Mouse (Mus musculus) embryo, embryonic 10 days (tissue): ENCODE measurements at regions not wholly inside any gene's neighbourhood (a gene's known extent, or its start where the extent isn't known, plus 50 kb on each side); places are given as distances from the start of the nearest gene placed in this dataset.

Experiments used
- DNase-seq: peaks from one replicate; pipeline ENCODE4 v3.0.0-alpha.2; 2015; ENCODE audit warnings: low spot score

DNA sequence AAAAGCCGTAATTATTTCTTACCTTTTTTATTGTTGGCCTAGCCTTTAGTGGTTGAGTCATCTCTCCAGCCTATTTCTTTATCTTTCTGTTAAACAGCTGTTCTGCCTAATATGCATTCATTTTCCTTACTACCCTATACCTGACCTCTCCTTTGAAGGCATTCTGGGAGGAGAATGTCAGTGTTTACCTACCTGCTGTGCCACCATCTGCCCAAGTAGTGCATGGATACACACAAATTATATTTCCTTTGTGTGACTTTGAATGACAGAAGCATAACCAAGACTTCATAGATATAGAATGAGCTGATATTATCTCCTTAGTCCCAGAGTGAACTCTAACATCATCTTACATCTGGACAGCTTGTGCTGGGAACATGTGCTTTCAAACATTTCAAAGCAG, 293.5 kb upstream of the Tom1l1 start:
- no peak for DNase-seq

DNA sequence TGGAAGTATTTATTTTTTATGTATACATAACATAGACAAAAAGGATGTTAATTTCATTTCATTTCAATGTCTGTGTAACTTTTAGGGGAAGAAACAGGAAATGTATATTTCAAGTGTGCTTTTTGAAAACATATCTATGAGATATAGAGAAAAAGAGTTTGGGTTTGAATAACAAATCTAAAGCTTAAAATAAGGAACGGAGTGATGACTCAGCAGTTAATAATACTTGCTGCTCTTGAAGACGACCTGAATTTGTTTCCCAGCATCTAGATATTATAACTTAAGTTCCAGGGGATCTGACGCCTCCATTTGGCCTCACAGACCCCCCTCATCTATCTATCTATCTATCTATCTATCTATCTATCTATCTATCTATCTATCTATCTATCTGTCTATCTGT, 290.1 kb upstream of the Tom1l1 start:
- DNase-seq = no peak

- no peak for DNase-seq
These were observed 252.9 kb upstream of the Tom1l1 start for GRCm38 (mm10) chr11:90941076-90941475.

DNA sequence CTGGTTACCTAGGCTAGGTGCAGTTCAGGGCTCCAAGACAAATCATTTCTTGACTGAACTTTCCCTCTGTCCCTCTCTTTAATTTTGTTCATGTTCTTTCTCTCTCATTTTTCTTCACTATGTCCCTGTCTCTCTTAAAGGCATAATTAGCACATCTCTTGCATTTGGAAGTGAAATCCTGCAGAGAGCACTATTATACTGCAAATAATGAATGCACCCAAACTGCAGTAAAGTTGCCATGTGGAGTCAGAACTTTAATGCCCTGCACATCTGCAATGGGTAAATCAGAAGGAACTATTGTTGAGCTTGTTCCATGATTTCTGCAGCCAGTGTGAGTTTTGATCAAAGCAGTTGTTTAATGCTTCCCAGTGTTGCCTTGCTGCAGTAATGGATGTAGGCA, 237.6 kb upstream of the Tom1l1 start:
- no peak for DNase-seq

GRCm38 (mm10) chr11:90917782-90918181, 229.6 kb upstream of the Tom1l1 start:
- DNase-seq = no peak

GRCm38 (mm10) chr11:90894236-90894635, 206.1 kb upstream of the Tom1l1 start:
- DNase-seq = no peak

- DNase-seq = no peak
These were observed 185.0 kb upstream of the Tom1l1 start for GRCm38 (mm10) chr11:90873122-90873521.

DNA sequence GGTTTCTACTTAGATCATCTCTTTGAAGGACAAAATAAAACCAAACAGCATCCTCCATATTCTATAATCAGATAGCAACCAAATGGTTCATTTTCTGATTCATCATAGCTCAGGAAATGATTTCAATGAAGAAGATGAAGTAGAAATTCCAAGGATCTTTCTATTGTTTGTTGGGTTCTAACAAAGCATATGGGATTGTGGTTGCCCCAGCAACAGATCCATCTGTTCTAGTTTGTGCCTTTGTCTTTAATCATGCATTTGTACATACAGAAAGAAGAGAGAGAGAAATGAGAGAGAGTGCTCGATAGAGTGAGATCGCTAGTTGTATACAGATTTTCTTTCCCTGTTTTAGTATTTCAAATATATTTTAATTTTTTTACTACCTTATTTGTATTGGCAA, 183.5 kb upstream of the Tom1l1 start:
- DNase-seq = no peak

DNA sequence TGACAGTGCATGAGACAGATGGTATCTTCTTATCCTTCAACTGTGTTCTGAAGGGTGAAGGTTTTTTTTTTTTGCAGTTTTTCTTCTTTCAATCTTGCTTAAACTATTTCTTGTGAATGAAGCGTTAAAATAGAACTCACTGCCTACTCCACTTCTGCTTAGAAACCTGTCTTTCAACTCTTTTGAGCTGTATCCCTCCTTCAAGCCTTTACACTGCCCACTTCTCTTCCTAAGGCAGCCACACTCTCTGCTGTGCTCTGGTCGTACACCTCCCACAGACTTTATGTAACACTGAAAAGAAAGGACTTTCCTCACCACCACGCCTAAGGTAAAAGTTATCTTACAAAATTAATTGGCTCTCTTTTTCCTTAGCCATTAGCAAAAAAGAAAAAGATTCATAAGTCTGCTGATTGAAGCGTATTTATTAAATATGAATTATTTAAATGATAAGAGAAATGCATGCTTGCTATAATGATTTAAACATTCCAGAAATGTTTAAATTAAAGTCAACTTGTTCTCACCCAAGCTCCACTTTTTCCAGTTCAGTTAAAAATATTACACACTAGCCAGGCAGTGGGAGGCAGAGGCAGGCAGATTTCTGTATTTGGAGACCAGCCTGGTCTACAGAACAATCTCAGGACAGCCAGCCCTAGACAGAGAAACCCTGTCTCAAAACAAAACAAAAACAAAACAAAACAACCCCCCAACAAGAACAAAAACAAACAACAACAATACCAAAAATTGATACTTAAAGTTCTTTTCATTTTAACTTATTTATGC, 176.0 kb upstream of the Tom1l1 start:
- no peak for DNase-seq

DNA sequence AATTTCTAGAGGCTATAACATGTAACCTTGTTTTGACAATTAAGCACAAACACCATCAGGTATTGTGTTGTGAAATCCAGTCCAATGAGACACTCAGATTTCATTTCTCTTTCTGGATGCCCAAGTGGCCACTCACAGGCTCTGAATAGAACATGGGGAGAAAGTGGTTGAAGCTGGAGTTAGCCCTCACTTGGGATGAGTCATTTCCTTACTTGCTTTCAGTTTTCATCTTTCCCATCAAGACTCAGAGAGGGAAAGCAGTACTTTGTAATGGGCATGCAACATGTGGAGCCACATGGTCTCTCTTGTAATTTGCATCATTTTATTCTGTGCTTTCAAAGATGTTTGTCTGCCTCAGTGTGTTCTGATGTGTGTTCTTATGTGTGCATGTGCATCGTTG, 167.6 kb upstream of the Tom1l1 start:
- DNase-seq = no peak

- no peak for DNase-seq
These were observed 167.2 kb upstream of the Tom1l1 start for GRCm38 (mm10) chr11:90855324-90855723.

GRCm38 (mm10) chr11:90851221-90851620, 163.1 kb upstream of the Tom1l1 start:
- DNase-seq = no peak

DNA sequence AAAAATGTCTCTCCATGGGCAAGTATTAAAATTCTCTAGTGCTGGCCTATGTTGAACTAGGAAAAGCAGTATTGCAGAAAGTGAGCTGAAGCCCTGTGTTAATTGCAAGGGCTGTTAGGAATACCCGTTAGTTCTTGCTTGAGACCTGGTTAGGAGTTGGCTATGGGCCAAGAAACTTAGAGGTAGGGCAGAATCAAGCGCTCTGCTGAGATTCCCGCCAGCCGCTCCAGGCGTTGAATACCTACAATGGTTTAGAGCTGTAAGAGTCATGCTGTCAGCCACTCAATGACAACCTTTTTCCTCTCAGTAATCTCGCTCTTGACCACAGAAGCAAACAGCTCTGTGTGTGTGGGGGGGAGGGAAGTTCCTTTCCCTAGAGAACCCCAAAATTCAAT, 156.8 kb upstream of the Tom1l1 start:
- DNase-seq = no peak

- DNase-seq = no peak
These were observed 156.2 kb upstream of the Tom1l1 start for GRCm38 (mm10) chr11:90844266-90844924.

- no peak for DNase-seq
These were observed 150.0 kb upstream of the Tom1l1 start for GRCm38 (mm10) chr11:90838161-90838560.

GRCm38 (mm10) chr11:90824761-90825160, 136.6 kb upstream of the Tom1l1 start:
- DNase-seq = no peak

DNA sequence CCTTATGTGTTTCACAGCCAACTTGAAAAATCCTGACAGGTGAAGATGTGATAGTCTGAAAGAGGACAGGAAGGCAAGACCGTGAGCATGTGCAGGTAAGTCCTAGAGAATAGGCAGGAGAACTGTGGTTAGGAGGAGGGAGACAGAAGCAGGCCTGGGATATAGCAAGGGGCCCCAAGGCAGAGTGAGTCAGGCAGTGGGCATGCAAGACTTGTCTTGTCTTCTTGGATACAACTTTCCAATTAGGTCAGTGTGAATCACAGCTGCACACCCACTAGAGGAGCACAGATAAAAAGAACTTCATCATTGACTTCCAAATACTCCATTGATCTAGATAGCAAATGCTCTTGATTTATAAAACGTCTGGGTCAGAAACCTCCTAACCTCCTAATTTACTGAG, 128.6 kb upstream of the Tom1l1 start:
- no peak for DNase-seq

GRCm38 (mm10) chr11:90814471-90814870, 126.3 kb upstream of the Tom1l1 start:
- no peak for DNase-seq

DNA sequence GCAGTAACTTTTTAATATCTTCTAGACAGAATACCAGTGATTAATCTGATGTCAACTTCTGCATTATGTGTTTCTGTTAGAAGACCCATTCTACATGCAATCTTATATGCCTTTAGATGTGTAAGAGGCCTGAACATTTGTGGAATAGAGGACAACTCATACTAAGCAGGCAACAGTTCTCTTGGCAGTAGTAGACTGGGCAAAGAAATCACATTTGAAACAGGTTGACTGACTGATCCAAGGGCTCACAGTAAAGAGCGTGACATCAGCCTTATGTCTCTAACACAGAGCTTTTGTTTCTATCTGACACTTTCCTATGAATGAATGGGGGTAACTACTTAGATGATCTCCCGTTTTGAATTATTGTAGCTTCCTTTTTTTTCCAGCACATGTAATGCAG, 124.8 kb upstream of the Tom1l1 start:
- DNase-seq = no peak

DNA sequence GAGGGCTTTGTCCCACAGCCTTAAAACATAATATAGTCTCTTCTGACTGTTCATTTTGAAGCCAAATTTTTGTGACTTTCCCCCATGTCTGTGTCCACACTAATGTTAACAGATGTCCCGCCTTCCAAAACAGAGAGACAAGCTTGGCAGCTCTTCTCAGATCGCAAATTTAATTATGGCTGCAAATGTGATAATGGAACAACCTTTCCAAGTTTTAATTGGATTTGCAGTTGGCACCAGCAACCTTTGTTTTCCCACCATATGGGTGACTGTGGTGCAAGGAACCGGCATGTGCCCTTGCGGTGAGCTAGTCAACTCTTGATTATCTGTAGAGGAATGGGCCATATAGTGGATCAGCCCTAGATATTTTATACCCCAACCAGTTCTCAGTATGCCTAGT, 124.4 kb upstream of the Tom1l1 start:
- no peak for DNase-seq

GRCm38 (mm10) chr11:90808443-90808842, 120.3 kb upstream of the Tom1l1 start:
- DNase-seq = no peak

DNA sequence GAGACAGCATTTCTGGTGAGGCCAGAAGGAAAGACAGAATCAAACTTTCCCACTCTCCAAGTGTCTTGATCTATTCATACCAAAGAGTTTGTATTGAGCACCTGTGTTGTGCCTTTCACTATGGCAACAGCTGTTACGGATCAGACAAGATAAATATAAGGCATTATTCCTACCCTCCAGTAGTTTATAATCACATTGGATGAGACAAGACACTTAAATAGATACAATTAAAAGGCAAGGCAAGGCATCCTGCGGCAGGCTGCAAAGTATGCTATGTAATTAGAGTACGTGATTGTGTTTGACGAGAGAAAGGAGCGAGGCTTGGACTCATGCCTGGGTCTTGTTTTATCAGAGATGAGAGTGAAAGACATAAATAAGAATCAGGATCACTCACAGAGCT, 119.2 kb upstream of the Tom1l1 start:
- no peak for DNase-seq

GRCm38 (mm10) chr11:90802569-90803363, 114.6 kb upstream of the Tom1l1 start:
- DNase-seq = no peak
